Mouse (Mus musculus) lung, embryonic 15.5 days (tissue): Measurements from ENCODE around the gene Jazf1. TPM values are rescaled to one million over a fixed set of nuclear protein-coding genes. Genes with fewer than 3 reads are reported as not detected.

Experiments
- ATAC-seq: fragments of 200-750 bp; cut with Nextera tagmentation; 2 replicates; pipeline ENCODE4 v1.8.0; 2017; ENCODE audit warnings: moderate number of reproducible peaks, borderline replicate concordance; ENCODE audit not compliant: low FRiP score, low TSS enrichment; ENCODE audit errors: extremely low read depth
- H3K27ac ChIP-seq: fragments of 300-500 bp; sonication (generic); 2 replicates; pipeline ENCODE4 v1.5.1; 2015; ENCODE audit warnings: moderate library complexity, mild to moderate bottlenecking, inconsistent platforms
- H3K27me3 ChIP-seq: fragments of 300-500 bp; sonication (generic); 2 replicates; pipeline ENCODE4 v1.6.1; 2015; ENCODE audit warnings: inconsistent platforms
- H3K36me3 ChIP-seq: fragments of 300-500 bp; sonication (generic); 2 replicates; pipeline ENCODE4 v1.6.1; 2015; ENCODE audit warnings: inconsistent platforms
- H3K4me1 ChIP-seq: fragments of 300-500 bp; sonication (generic); 2 replicates; pipeline ENCODE4 v1.6.1; 2015; ENCODE audit warnings: inconsistent platforms
- H3K4me2 ChIP-seq: fragments of 300-500 bp; sonication (generic); 2 replicates; pipeline ENCODE4 v1.6.1; 2015; ENCODE audit warnings: inconsistent platforms, mild to moderate bottlenecking, moderate library complexity
- H3K4me3 ChIP-seq: fragments of 300-500 bp; sonication (generic); 2 replicates; pipeline ENCODE4 v1.5.1; 2015; ENCODE audit warnings: mild to moderate bottlenecking, inconsistent platforms
- H3K9ac ChIP-seq: fragments of 300-500 bp; sonication (generic); 2 replicates; pipeline ENCODE4 v1.6.1; 2015; ENCODE audit warnings: inconsistent platforms
- H3K9me3 ChIP-seq: fragments of 300-500 bp; sonication (generic); 2 replicates; pipeline ENCODE4 v1.6.1; 2016; ENCODE audit warnings: inconsistent platforms
- WGBS: fragments of 180-500 bp; shearing (Covaris S2); methylation state at CpG from one replicate; pipeline ENCODE4 v1.1.7; 2015; 5-methylcytosine and 5-hydroxymethylcytosine counted together
- polyA plus RNA-seq: library from polyadenylated mRNA; unstranded; fragments of >200 nt; fragmentation: Nextera tagmentation; extraction: Ambion mirVana; gene quantifications from 2 replicates; pipeline ENCODE4 v1.2.1, GENCODE M21; 2015

Gene Jazf1
- polyA plus RNA-seq, 1 experiment from 2014 or later: 4.7 TPM

DNA sequence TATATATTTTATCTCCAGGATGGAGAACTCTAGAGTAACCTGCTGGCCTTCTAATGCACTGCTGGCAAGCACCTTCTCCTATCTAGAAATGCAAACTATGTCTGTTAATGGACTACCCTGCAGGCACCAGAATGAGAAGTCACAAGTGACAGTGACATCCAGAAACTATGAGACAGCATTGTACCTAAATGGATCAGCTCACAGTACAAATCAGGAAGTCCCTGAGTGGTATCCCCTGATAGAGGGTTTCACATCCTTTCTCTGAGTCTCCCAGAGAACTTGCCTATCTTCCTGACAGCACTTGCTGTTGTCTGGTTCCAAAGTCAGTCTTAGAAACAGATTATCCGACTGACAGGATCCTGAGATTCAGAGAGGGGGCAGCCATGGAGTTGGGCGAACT lies 22.9 kb downstream of the Jazf1 start:
- ATAC-seq: no peak
- H3K27me3 ChIP-seq: no peaks in the 10 kb centered on the region
- no peak overlapping the region for H3K4me3 ChIP-seq
- H3K27ac ChIP-seq: no peak overlapping the region
- no peak overlapping the region for H3K9ac ChIP-seq
- no peaks in the 10 kb centered on the region for H3K36me3 ChIP-seq
- no peaks in the 10 kb centered on the region for H3K4me1 ChIP-seq
- no peaks in the 10 kb centered on the region for H3K9me3 ChIP-seq
- H3K4me2 ChIP-seq: no peak overlapping the region
- WGBS: 88% methylated on average over 2 of the region's 2 CpGs

DNA sequence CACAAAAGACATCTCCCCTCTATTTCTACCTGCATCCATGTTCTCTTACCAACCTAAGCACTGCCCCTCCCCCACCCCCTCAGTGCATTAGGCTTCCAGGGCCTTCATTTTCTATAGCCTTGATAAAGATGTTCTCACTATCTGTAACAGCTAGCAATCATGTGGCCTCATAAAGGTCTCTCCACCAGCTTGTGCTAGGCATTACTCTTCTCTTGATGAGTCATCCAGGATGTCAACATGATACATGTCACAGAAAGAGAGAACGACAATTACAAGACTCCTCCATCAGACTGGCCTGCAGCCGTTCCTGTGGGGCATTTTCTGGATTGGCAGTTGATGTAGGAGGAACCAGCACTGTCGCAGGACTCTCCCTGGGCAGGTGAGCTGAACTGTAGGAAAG lies 30.3 kb downstream of the Jazf1 start:
- H3K27me3 ChIP-seq: no peaks in the 10 kb centered on the region
- ATAC-seq: no peak
- no peak overlapping the region for H3K9ac ChIP-seq
- no peaks in the 10 kb centered on the region for H3K36me3 ChIP-seq
- H3K4me1 ChIP-seq: no peaks in the 10 kb centered on the region
- no peak overlapping the region for H3K27ac ChIP-seq
- WGBS: 60% methylated on average over 3 of the region's 3 CpGs
- no peak overlapping the region for H3K4me3 ChIP-seq
- H3K9me3 ChIP-seq: no peaks in the 10 kb centered on the region
- no peak overlapping the region for H3K4me2 ChIP-seq

DNA sequence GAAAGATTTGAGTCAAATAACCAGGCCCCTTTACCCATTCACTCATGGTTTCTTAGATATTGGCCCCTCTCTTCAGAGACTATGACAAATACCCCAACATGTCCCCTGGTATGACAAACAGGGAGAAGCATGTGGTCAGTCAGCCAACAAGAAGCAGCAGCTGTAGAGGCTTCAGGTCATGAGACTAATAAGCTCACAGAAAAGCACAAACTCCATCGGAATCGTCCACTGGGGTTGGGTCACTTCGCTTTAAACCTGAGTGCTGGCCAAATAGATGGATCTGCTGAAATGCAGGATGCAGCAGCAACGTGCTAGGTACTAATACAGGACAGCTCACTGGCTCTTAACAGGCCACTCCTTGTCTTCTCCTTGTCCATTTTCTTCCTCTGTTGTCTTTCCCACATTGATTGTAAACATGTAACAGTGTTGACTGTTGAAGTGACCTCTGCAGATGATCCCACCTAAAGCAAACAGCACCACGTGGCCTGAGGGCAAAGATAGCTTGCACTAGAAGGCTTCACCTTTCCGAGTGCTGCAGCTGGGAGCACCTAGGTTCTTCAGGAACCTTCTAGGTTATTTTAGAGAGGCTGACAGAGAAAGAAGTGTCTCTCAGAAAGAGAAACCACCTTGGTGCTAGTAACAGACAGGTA lies 33.9 kb downstream of the Jazf1 start:
- Histone ChIP-seq H3K36me3 (no peaks in the 10 kb centered on the region), H3K9ac (no peak overlapping the region), H3K4me1 (no peaks in the 10 kb centered on the region), H3K27ac (no peak overlapping the region), H3K4me3 (no peak overlapping the region), H3K4me2 (no peak overlapping the region), H3K27me3 (no peaks in the 10 kb centered on the region), H3K9me3 (no peaks in the 10 kb centered on the region)
- 59% methylated on average over 6 of the region's 6 CpGs for WGBS
- ATAC-seq: no peak

DNA sequence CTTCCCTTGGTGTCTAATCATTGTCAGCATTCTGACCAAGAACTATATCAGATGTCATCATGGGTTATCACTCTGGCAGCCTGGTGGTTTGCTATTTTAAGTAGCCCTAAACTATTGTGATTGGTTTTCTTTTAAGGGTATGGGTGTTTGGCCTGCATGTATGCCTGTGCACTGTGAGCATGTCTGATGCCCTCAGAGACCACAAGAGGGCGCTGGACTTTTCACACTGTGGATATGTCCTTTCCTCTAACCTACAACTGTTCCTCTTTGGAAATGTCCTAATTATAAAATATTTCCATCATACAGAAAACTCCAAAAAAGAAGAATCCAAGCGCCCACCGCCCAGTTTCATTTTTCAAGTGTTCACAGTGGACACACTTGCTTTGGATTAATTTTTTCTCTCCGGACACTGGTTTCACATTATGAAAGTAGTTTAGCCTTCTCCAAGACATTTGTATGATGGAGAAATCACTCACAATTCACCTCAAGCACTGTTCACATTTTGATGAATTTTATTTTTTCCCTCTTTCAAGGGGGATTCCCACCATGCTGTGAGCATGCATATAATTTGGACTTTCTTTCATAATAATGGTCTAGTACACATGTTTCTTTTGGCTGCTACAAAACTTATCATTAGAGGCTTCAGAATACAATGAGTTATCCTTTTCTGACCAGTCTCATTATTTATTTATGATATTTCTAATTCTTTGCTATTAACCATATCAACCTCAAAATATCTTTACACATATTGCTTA lies 35.5 kb downstream of the Jazf1 start:
- H3K4me2 ChIP-seq: no peak overlapping the region
- ATAC-seq: no peak
- 70% methylated on average over 4 of the region's 4 CpGs for WGBS

DNA sequence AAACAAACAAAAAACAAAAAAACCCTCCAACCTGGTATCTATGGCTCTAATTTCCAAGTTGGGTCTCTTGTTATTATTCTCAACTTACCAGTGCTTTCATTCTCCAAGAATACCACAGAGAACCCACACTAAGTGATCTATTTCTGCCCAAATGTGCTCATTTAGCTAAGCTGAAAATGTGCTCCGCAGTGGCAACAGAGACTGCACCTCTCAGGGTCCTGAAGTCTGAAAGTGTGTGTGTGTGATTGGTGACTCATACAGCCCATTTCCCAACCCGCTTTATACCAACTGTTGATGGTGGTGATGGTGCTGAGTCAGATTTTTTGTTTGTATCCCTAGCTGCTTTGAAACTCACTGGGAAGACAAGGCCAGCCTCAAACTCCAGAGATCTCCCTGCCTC lies 46.4 kb downstream of the Jazf1 start:
- H3K9me3 ChIP-seq: no peaks in the 10 kb centered on the region
- WGBS: 94% methylated on average over 2 of the region's 2 CpGs
- H3K36me3 ChIP-seq: no peaks in the 10 kb centered on the region
- no peak overlapping the region for H3K27ac ChIP-seq
- H3K4me3 ChIP-seq: no peak overlapping the region
- no peak for ATAC-seq
- H3K9ac ChIP-seq: no peak overlapping the region
- H3K27me3 ChIP-seq: no peaks in the 10 kb centered on the region
- H3K4me1 ChIP-seq: no peaks in the 10 kb centered on the region
- H3K4me2 ChIP-seq: no peak overlapping the region

More for the DNA sequence above, 35.5 kb downstream of the Jazf1 start:
- H3K27ac ChIP-seq: no peak overlapping the region
- no peaks in the 10 kb centered on the region for H3K9me3 ChIP-seq
- H3K4me1 ChIP-seq: no peaks in the 10 kb centered on the region
- H3K27me3 ChIP-seq: no peaks in the 10 kb centered on the region
- no peak overlapping the region for H3K9ac ChIP-seq
- no peak overlapping the region for H3K4me3 ChIP-seq
- no peaks in the 10 kb centered on the region for H3K36me3 ChIP-seq

DNA sequence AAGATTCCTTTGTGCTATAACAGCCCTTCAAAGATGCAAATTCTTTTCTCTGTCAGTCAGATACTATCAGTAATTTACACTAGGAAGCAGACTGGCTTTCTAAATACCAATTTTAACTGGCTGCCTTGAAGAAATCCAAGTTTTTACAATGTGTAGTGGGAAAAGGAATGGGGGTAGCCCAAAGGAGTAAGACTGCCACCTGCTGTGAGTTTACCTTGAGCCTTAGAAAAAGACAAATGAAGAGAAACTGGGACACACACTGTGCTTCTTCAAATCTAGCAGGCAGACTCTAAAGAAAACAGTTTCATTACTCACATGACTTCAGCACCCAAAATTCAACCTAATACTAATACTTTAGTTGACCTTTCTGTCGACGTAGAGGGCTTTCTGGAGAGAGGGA lies 47.4 kb downstream of the Jazf1 start:
- no peak overlapping the region for H3K9ac ChIP-seq
- no peaks in the 10 kb centered on the region for H3K9me3 ChIP-seq
- ATAC-seq: no peak
- no peaks in the 10 kb centered on the region for H3K36me3 ChIP-seq
- H3K27me3 ChIP-seq: no peaks in the 10 kb centered on the region
- no peak overlapping the region for H3K4me3 ChIP-seq
- no peak overlapping the region for H3K4me2 ChIP-seq
- no peaks in the 10 kb centered on the region for H3K4me1 ChIP-seq
- WGBS: 61% methylated on average over 2 of the region's 2 CpGs
- H3K27ac ChIP-seq: no peak overlapping the region

DNA sequence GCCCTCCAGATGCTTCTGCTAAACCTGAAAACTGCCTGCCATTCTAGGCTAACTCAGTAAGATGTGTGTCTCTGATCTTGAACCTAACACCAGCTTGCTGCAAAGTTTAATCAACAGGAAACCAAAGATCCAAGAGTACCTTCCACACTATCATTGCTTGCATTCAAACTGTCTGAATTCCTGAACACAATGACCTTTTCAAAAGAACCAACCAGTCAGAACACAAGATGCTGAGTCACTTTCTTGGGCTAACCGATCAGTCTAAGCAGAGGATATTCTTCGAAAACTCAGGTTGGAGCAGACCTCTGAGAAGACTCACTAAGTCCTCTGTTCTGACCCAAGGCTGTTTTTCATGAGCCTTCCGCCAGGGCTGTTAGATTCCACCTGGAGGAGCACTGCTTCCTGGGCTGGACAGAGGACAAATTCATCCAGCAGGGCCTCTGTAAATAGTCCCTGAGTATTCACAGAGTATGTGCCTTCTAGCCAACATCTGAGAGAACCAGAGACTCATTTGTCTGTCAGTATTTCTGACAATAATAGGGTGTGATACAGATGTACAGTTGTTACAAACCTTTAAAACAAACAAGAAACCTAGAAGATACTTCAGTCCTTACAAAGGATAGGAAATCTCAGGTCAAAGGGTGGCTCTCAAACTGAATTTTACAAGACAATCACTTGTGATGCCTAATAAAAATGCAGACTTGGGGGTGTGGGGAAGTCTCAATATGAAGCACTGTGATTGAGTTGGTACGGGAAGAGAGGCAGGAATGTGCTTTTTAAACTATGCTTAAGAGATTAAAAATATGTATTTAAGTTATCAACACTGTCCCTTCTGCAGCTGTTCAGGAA lies 50.9 kb downstream of the Jazf1 start:
- H3K4me2 ChIP-seq: no peak overlapping the region
- no peak for ATAC-seq
- H3K4me3 ChIP-seq: no peak overlapping the region
- H3K9me3 ChIP-seq: no peaks in the 10 kb centered on the region
- no peaks in the 10 kb centered on the region for H3K27me3 ChIP-seq
- no peaks in the 10 kb centered on the region for H3K36me3 ChIP-seq
- 52% methylated on average over 4 of the region's 4 CpGs for WGBS
- no peaks in the 10 kb centered on the region for H3K4me1 ChIP-seq
- no peak overlapping the region for H3K27ac ChIP-seq
- H3K9ac ChIP-seq: no peak overlapping the region

DNA sequence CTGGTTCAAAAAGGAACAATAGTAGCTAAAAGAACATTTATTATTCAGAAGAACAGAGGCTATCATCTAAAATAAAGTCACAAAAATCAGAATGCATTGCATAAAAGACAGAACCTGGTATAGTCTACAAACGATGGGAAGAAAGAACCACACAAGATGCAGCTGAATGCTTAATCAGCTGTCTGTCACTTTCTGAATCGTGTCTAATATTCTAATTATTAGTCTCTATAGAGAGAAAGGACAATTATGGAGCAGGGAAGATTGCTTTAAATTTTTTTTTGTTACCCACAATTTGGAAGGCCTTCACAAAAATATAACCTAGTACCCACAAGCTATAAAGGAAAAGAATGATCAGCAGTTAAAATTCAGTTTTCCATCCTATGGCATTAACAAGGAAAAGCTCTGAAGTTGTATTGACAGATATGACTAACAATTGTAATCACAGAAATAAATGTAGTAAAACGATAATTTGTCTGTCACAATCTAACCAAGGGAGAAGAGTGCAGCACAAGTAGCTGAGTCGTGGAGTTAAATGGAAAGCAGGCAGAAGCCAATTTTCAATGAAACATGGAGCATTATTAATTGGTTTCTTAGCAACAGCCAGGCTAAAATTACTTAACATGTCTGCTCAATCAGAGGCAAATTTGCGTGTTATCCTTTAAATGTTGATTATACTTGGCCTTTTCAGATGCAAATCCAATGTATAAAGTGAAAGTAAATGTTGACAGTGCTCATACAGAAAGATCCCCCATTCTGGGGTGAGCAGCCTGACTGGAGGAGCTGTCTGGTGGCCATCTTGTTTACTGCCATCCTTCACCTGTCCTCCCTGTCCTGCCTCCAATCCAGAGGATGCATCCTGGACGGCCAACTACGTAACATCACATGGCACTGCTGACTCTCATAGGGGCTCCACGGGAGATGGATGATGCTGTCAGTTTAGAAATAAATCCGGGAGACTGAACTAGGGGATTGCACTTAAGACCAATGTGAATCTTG lies 53.7 kb downstream of the Jazf1 start:
- no peak for ATAC-seq
- Histone ChIP-seq H3K4me2 (no peak overlapping the region), H3K9ac (no peak overlapping the region), H3K36me3 (no peaks in the 10 kb centered on the region), H3K4me3 (no peak overlapping the region), H3K27ac (no peak overlapping the region), H3K27me3 (no peaks in the 10 kb centered on the region), H3K9me3 (no peaks in the 10 kb centered on the region), H3K4me1 (no peaks in the 10 kb centered on the region)
- 79% methylated on average over 9 of the region's 9 CpGs for WGBS

DNA sequence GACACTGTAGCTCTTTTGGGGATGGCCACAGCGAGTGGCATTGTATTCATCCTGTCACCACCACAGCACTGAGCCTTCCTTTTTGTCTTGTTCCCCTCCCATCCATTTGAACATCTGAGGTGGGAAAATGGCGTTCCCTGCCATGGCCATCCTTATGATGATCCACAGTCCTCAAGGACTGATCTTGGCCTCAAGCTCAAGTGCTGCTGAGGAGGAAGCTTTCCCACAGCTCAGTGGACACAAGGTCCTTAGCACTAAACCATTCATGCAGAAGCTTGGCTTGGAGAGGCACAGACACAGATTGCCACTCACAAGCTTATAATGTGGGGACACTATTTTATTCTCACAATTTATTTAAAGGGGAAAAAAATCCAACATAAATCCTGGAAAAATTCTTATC lies 58.1 kb downstream of the Jazf1 start:
- H3K4me2 ChIP-seq: no peak overlapping the region
- no peak overlapping the region for H3K4me3 ChIP-seq
- H3K36me3 ChIP-seq: no peaks in the 10 kb centered on the region
- 82% methylated on average over 2 of the region's 2 CpGs for WGBS
- H3K4me1 ChIP-seq: peaks cover 6% of the 10 kb centered on the region; the same call in 1 of the 2 replicates
- H3K9ac ChIP-seq: no peak overlapping the region
- no peak overlapping the region for H3K27ac ChIP-seq
- H3K9me3 ChIP-seq: no peaks in the 10 kb centered on the region
- H3K27me3 ChIP-seq: no peaks in the 10 kb centered on the region
- no peak for ATAC-seq

DNA sequence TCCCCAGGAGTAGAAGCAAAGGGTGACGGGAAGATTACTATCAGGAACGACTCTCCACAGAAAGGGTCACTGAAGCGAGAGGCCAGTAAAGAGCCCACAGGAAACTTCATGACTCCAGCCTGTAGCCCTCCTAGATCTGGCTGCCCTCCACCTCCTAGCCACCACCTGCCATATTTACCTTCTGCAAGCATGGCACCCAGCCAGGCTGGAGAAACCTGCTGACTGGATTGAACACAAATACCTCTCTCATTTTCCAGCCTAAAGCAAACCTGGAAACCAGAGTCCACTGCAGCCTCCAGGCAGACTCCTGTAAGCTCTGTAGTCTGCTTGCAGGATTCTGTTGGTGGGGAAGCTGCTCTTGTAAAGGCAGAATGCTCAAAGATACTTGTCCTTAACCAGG lies 62.4 kb downstream of the Jazf1 start:
- no peaks in the 10 kb centered on the region for H3K27me3 ChIP-seq
- peaks cover 6% of the 10 kb centered on the region; the same call in 1 of the 2 replicates for H3K4me1 ChIP-seq
- no peaks in the 10 kb centered on the region for H3K9me3 ChIP-seq
- 0 out of 2 replicates have a peak overlapping the region, but pooled peaks have one; percentile 29 for H3K27ac ChIP-seq
- no peak overlapping the region for H3K4me3 ChIP-seq
- ATAC-seq: no peak
- no peaks in the 10 kb centered on the region for H3K36me3 ChIP-seq
- no peak overlapping the region for H3K4me2 ChIP-seq
- 45% methylated on average over 3 of the region's 3 CpGs for WGBS
- no peak overlapping the region for H3K9ac ChIP-seq

DNA sequence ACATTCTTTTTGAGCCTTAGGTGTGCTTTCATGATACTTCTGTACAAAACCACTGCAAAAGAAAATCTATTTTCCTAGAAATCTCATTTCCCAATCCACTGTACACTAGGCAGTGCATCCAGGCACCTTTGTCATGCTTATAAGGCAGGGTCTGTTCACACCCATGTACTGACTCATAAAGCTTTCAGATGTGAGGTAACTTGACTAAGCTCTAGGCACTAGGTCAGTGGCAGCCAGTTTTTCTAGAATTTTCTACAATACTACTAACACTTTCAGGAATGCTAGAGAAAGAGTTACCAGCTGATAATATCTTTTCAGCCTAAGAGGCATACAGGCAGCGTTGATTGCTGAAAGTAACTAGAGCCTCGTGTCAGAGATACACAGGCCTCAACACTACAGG lies 62.9 kb downstream of the Jazf1 start:
- WGBS: 69% methylated on average over 2 of the region's 2 CpGs
- no peak overlapping the region for H3K4me3 ChIP-seq
- no peaks in the 10 kb centered on the region for H3K27me3 ChIP-seq
- no peaks in the 10 kb centered on the region for H3K9me3 ChIP-seq
- no peak for ATAC-seq
- no peak overlapping the region for H3K4me2 ChIP-seq
- no peak overlapping the region for H3K27ac ChIP-seq
- no peak overlapping the region for H3K9ac ChIP-seq
- H3K4me1 ChIP-seq: peaks cover 6% of the 10 kb centered on the region; the same call in 1 of the 2 replicates
- H3K36me3 ChIP-seq: no peaks in the 10 kb centered on the region
